Mouse (Mus musculus) hindbrain, embryonic 11.5 days (tissue): ENCODE results near the gene Itgb1. TPM values are rescaled to one million over a fixed set of nuclear protein-coding genes. Genes with fewer than 3 reads are reported as not detected.

Source experiments
- ATAC-seq: fragments of 200-750 bp; cut with Nextera tagmentation; 2 replicates; pipeline ENCODE4 v1.8.0; 2017; ENCODE audit warnings: mild to moderate bottlenecking, moderate TSS enrichment, moderate library complexity; ENCODE audit not compliant: low FRiP score
- DNase-seq: peaks from one replicate; pipeline ENCODE4 v3.0.0-alpha.2; 2015; ENCODE audit warnings: low spot score
- H3K27ac ChIP-seq: fragments of 300-500 bp; sonication (generic); 2 replicates; pipeline ENCODE4 v1.5.1; 2014; ENCODE audit warnings: mild to moderate bottlenecking, low read depth, low read length
- H3K27me3 ChIP-seq: fragments of 300-500 bp; sonication (generic); 2 replicates; pipeline ENCODE4 v1.6.1; 2014; ENCODE audit warnings: mild to moderate bottlenecking, low read length, moderate library complexity, mixed read lengths; ENCODE audit not compliant: control insufficient read depth, insufficient read depth
- H3K36me3 ChIP-seq: fragments of 300-500 bp; sonication (generic); 2 replicates; pipeline ENCODE4 v1.6.1; 2014; ENCODE audit warnings: mild to moderate bottlenecking, low read length, moderate library complexity, mixed read lengths; ENCODE audit not compliant: control insufficient read depth, insufficient read depth
- H3K4me1 ChIP-seq: fragments of 300-500 bp; sonication (generic); replicated peaks from 2 replicates; pipeline ENCODE4 v1.6.1; 2014; ENCODE audit warnings: low read length, mixed read lengths; ENCODE audit not compliant: control insufficient read depth, insufficient read depth
- H3K4me2 ChIP-seq: fragments of 300-500 bp; sonication (generic); replicated peaks from 2 replicates; pipeline ENCODE4 v1.6.1; 2014; ENCODE audit warnings: mild to moderate bottlenecking, low read depth, low read length
- H3K4me3 ChIP-seq: fragments of 300-500 bp; sonication (generic); 2 replicates; pipeline ENCODE4 v1.5.1; 2014; ENCODE audit warnings: low read depth, low read length
- H3K9ac ChIP-seq: fragments of 300-500 bp; sonication (generic); 2 replicates; pipeline ENCODE4 v1.6.1; 2014; ENCODE audit warnings: low read depth, low read length
- H3K9me3 ChIP-seq: fragments of 300-500 bp; sonication (generic); 2 replicates; pipeline ENCODE4 v1.6.1; 2016; ENCODE audit warnings: low read length; ENCODE audit not compliant: control insufficient read depth
- WGBS: fragments of 180-500 bp; shearing (Covaris S2); extraction: QIAGEN DNeasy Blood & Tissue Kit; methylation state at CpG from one replicate; pipeline ENCODE4 v1.1.7; 2014; 5-methylcytosine and 5-hydroxymethylcytosine counted together
- polyA plus RNA-seq: library from polyadenylated mRNA; unstranded; fragments of >200 nt; fragmentation: Nextera tagmentation; extraction: Ambion mirVana; gene quantifications from 2 replicates; pipeline ENCODE4 v1.2.1, GENCODE M21; 2014

Gene Itgb1
- polyA plus RNA-seq, 1 experiment from 2014 or later: 164 TPM

- no peak overlapping the region for H3K9ac ChIP-seq
- 93% methylated on average over 1 of the region's 1 CpGs for WGBS
- H3K4me2 ChIP-seq: no peak overlapping the region
- H3K27me3 ChIP-seq: no peaks in the 10 kb centered on the region
- no peaks in the 10 kb centered on the region for H3K9me3 ChIP-seq
- H3K36me3 ChIP-seq: no peaks in the 10 kb centered on the region
- ATAC-seq (no peak), DNase-seq (no peak)
- no peak overlapping the region for H3K4me3 ChIP-seq
- no peak overlapping the region for H3K27ac ChIP-seq
- no peaks in the 10 kb centered on the region for H3K4me1 ChIP-seq
These were observed 11.4 kb downstream of the Itgb1 start for GRCm38 (mm10) chr8:128696701-128697397.

GRCm38 (mm10) chr8:128697945-128698344, 12.5 kb downstream of the Itgb1 start:
- DNase-seq (no peak), ATAC-seq (no peak)
- no peak overlapping the region for H3K4me3 ChIP-seq
- H3K27me3 ChIP-seq: no peaks in the 10 kb centered on the region
- H3K36me3 ChIP-seq: no peaks in the 10 kb centered on the region
- H3K9ac ChIP-seq: no peak overlapping the region
- no peaks in the 10 kb centered on the region for H3K4me1 ChIP-seq
- no peak overlapping the region for H3K4me2 ChIP-seq
- H3K27ac ChIP-seq: no peak overlapping the region
- WGBS: 92% methylated on average over 3 of the region's 3 CpGs
- no peaks in the 10 kb centered on the region for H3K9me3 ChIP-seq

- no peaks in the 10 kb centered on the region for H3K9me3 ChIP-seq
- 90% methylated on average over 1 of the region's 1 CpGs for WGBS
- H3K4me3 ChIP-seq: no peak overlapping the region
These were observed 18.9 kb downstream of the Itgb1 start for GRCm38 (mm10) chr8:128704376-128704775.

GRCm38 (mm10) chr8:128704836-128705235, 19.4 kb downstream of the Itgb1 start:
- no peak overlapping the region for H3K4me3 ChIP-seq
- H3K4me2 ChIP-seq: no peak overlapping the region
- ATAC-seq (no peak), DNase-seq (no peak)
- H3K27me3 ChIP-seq: no peaks in the 10 kb centered on the region
- no peak overlapping the region for H3K9ac ChIP-seq
- 0 out of 2 replicates have a peak, but pooled peaks cover 2% of the 10 kb centered on the region for H3K36me3 ChIP-seq
- no peak overlapping the region for H3K27ac ChIP-seq
- no peaks in the 10 kb centered on the region for H3K4me1 ChIP-seq
- H3K9me3 ChIP-seq: no peaks in the 10 kb centered on the region
- 91% methylated on average over 2 of the region's 2 CpGs for WGBS

More at GRCm38 (mm10) chr8:128704376-128704775, 18.9 kb downstream of the Itgb1 start:
- Histone ChIP-seq H3K4me1 (no peaks in the 10 kb centered on the region), H3K27ac (no peak overlapping the region), H3K4me2 (no peak overlapping the region), H3K9ac (no peak overlapping the region), H3K36me3 (0 out of 2 replicates have a peak, but pooled peaks cover 2% of the 10 kb centered on the region), H3K27me3 (no peaks in the 10 kb centered on the region)
- DNase-seq (no peak), ATAC-seq (no peak)

GRCm38 (mm10) chr8:128709261-128709660, 23.8 kb downstream of the Itgb1 start:
- Histone ChIP-seq H3K4me2 (no peak overlapping the region), H3K36me3 (0 out of 2 replicates have a peak, but pooled peaks cover 2% of the 10 kb centered on the region), H3K27ac (no peak overlapping the region), H3K4me3 (no peak overlapping the region), H3K9me3 (no peaks in the 10 kb centered on the region), H3K4me1 (no peaks in the 10 kb centered on the region), H3K27me3 (no peaks in the 10 kb centered on the region), H3K9ac (no peak overlapping the region)
- ATAC-seq (peak; percentile 66; the same call in 1 of the 2 replicates), DNase-seq (peak; percentile 83)
- WGBS: 63% methylated on average over 3 of the region's 3 CpGs

GRCm38 (mm10) chr8:128716184-128716583, 30.7 kb downstream of the Itgb1 start:
- Histone ChIP-seq H3K4me1 (no peaks in the 10 kb centered on the region), H3K27ac (no peak overlapping the region), H3K9me3 (no peaks in the 10 kb centered on the region), H3K4me2 (no peak overlapping the region), H3K27me3 (no peaks in the 10 kb centered on the region), H3K36me3 (0 out of 2 replicates have a peak, but pooled peaks cover 3% of the 10 kb centered on the region), H3K9ac (no peak overlapping the region), H3K4me3 (no peak overlapping the region)
- ATAC-seq: no peak
- DNase-seq: no peak

- Histone ChIP-seq H3K9ac (no peak overlapping the region), H3K4me1 (no peaks in the 10 kb centered on the region), H3K27ac (no peak overlapping the region), H3K9me3 (no peaks in the 10 kb centered on the region), H3K4me2 (no peak overlapping the region), H3K4me3 (no peak overlapping the region), H3K27me3 (no peaks in the 10 kb centered on the region), H3K36me3 (peaks cover 9% of the 10 kb centered on the region; the same call in 1 of the 2 replicates)
- ATAC-seq (peak; percentile 67), DNase-seq (peak; percentile 51)
- 79% methylated on average over 1 of the region's 1 CpGs for WGBS
These were observed 39.4 kb downstream of the Itgb1 start for GRCm38 (mm10) chr8:128724819-128725218.

GRCm38 (mm10) chr8:128727213-128727612, 41.8 kb downstream of the Itgb1 start:
- Histone ChIP-seq H3K36me3 (peaks cover 5% of the 10 kb centered on the region; the same call in 1 of the 2 replicates), H3K4me3 (no peak overlapping the region), H3K4me2 (no peak overlapping the region), H3K9ac (no peak overlapping the region), H3K27me3 (no peaks in the 10 kb centered on the region), H3K9me3 (no peaks in the 10 kb centered on the region), H3K4me1 (no peaks in the 10 kb centered on the region), H3K27ac (no peak overlapping the region)
- ATAC-seq (0 out of 2 replicates have a peak, but pooled peaks have one; percentile 39), DNase-seq (peak; percentile 16)
- WGBS: 76% methylated on average over 1 of the region's 1 CpGs

- Histone ChIP-seq H3K9ac (no peak overlapping the region), H3K4me1 (no peaks in the 10 kb centered on the region), H3K27ac (peak overlapping the region; percentile 40; the same call in 1 of the 2 replicates), H3K4me2 (no peak overlapping the region), H3K4me3 (no peak overlapping the region), H3K36me3 (0 out of 2 replicates have a peak, but pooled peaks cover 3% of the 10 kb centered on the region), H3K9me3 (no peaks in the 10 kb centered on the region), H3K27me3 (no peaks in the 10 kb centered on the region)
- peak; percentile 50 for DNase-seq
- 16% methylated on average over 2 of the region's 2 CpGs for WGBS
- peak; percentile 91 for ATAC-seq
These were observed 46.8 kb downstream of the Itgb1 start for GRCm38 (mm10) chr8:128732254-128732653.
